Mouse (Mus musculus): Measurements from ENCODE around the gene Retn.

Gene Retn

DNA sequence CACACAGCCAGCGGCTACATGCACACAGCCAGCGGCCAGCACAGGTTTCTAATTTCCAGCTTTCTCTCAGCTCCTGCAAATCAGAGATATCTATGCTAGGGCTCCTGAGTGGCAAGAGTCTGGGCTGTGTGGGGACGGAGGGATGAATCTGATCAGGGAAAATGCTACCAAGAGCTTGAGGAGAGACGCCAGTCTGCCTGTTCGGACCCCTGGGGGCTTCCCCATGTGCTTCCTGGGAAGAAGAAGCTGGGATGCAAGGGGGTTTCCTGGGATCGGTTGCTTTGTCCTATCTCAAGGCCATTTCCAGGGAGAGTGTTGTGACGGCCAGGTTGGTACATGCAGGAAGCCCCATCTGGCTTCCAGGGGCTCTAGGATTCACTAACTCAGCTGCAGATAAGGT, 52.0 kb downstream of the Retn start:
- in situ Hi-C loops (cut with MboI; ENCODE audit: low sequenced_read_pairs), result no loop called here

All from CH12F3 (cell line).